Mouse (Mus musculus): ENCODE results near the gene Wwox. TPM values are rescaled to one million over a fixed set of nuclear protein-coding genes. Genes with fewer than 3 reads are reported as not detected.

Wwox gene
- polyA plus RNA-seq, 2 experiments = 2.5 to 2.6 TPM

GRCm38 (mm10) chr8:114775543-114775942, 336.1 kb downstream of the Wwox start:
- WGBS (ENCODE audit: insufficient replicate concordance) = 60% methylated on average over 8 of the region's 8 CpGs
- no peak overlapping the region for H3K4me3 ChIP-seq (ENCODE audit: insufficient read depth in 1 of 2, low read depth in 2 of 2, low read length in 2 of 2)
- H3K9ac ChIP-seq (replicated peaks) = no peak overlapping the region
- TF ChIP-seq EP300 (IDR thresholded peaks at IDR 0.05; ENCODE audit: low read depth) (no peak), CTCF (IDR thresholded peaks at IDR 0.05; ENCODE audit: low read depth) (no peak)
- peaks cover 0 to 21% of the 10 kb centered on the region in 2 experiments; a peak in 3 of 4 replicates for H3K4me1 ChIP-seq (replicated peaks; ENCODE audit: control insufficient read depth in 2 of 2, insufficient read depth in 2 of 2, low read length in 1 of 2)
- ATAC-seq (ENCODE audit: insufficient read depth) (no peak), DNase-seq (ENCODE audit: low read depth in 3 of 3, low spot score in 3 of 3) (no peak)
- H3K36me3 ChIP-seq (replicated peaks; ENCODE audit: control insufficient read depth, insufficient read depth, low read depth) = no peaks in the 10 kb centered on the region
- no peaks in the 10 kb centered on the region for H3K9me3 ChIP-seq (ENCODE audit: control insufficient read depth, low read length)
- no peak overlapping the region for H3K4me2 ChIP-seq (ENCODE audit: low read depth)
- no peaks in the 10 kb centered on the region for H3K27me3 ChIP-seq (ENCODE audit: control insufficient read depth, insufficient read depth, low read length)
- no peak overlapping the region for H3K27ac ChIP-seq

GRCm38 (mm10) chr8:114776696-114777095, 337.2 kb downstream of the Wwox start:
- no peak overlapping the region for H3K27ac ChIP-seq
- no peak for DNase-seq (ENCODE audit: low read depth in 3 of 3, low spot score in 3 of 3)
- H3K27me3 ChIP-seq (ENCODE audit: control insufficient read depth, insufficient read depth, low read length) = no peaks in the 10 kb centered on the region
- H3K4me2 ChIP-seq (ENCODE audit: low read depth) = no peak overlapping the region
- H3K36me3 ChIP-seq (replicated peaks; ENCODE audit: control insufficient read depth, insufficient read depth, low read depth) = no peaks in the 10 kb centered on the region
- no peak overlapping the region for H3K9ac ChIP-seq (replicated peaks)
- 77% methylated on average over 9 of the region's 9 CpGs for WGBS (ENCODE audit: insufficient replicate concordance)
- H3K9me3 ChIP-seq (ENCODE audit: control insufficient read depth, low read length) = no peaks in the 10 kb centered on the region
- ATAC-seq (ENCODE audit: insufficient read depth) = no peak
- no peak overlapping the region for H3K4me3 ChIP-seq (ENCODE audit: insufficient read depth in 1 of 2, low read depth in 2 of 2, low read length in 2 of 2)
- TF ChIP-seq EP300 (IDR thresholded peaks at IDR 0.05; ENCODE audit: low read depth) (no peak), CTCF (IDR thresholded peaks at IDR 0.05; ENCODE audit: low read depth) (no peak)
- H3K4me1 ChIP-seq (replicated peaks; ENCODE audit: control insufficient read depth in 2 of 2, insufficient read depth in 2 of 2, low read length in 1 of 2) = peaks cover 0 to 21% of the 10 kb centered on the region in 2 experiments; a peak in 3 of 4 replicates

GRCm38 (mm10) chr8:114777271-114777980, 338.0 kb downstream of the Wwox start:
- Histone ChIP-seq H3K4me1 (replicated peaks; ENCODE audit: control insufficient read depth in 2 of 2, insufficient read depth in 2 of 2, low read length in 1 of 2) (peaks cover 0 to 19% of the 10 kb centered on the region in 2 experiments; a peak in 3 of 4 replicates), H3K9me3 (ENCODE audit: control insufficient read depth, low read length) (no peaks in the 10 kb centered on the region), H3K9ac (replicated peaks) (no peak overlapping the region), H3K36me3 (replicated peaks; ENCODE audit: control insufficient read depth, insufficient read depth, low read depth) (no peaks in the 10 kb centered on the region), H3K27ac (no peak overlapping the region), H3K27me3 (ENCODE audit: control insufficient read depth, insufficient read depth, low read length) (no peaks in the 10 kb centered on the region), H3K4me2 (ENCODE audit: low read depth) (no peak overlapping the region), H3K4me3 (ENCODE audit: insufficient read depth in 1 of 2, low read depth in 2 of 2, low read length in 2 of 2) (no peak overlapping the region)
- 37% methylated on average over 10 of the region's 10 CpGs for WGBS (ENCODE audit: insufficient replicate concordance)
- peak; percentile 59; the same call in 1 of the 2 replicates for ATAC-seq (ENCODE audit: insufficient read depth)
- DNase-seq (ENCODE audit: low read depth in 3 of 3, low spot score in 3 of 3) = no peak
- no peak for TF ChIP-seq CTCF (IDR thresholded peaks at IDR 0.05; ENCODE audit: low read depth)
- TF ChIP-seq EP300 (IDR thresholded peaks at IDR 0.05; ENCODE audit: low read depth) = peak; percentile 26; the same call in 1 of the 2 replicates

GRCm38 (mm10) chr8:114779002-114779401, 339.5 kb downstream of the Wwox start:
- no peaks in the 10 kb centered on the region for H3K9me3 ChIP-seq (ENCODE audit: control insufficient read depth, low read length)
- no peaks in the 10 kb centered on the region for H3K27me3 ChIP-seq (ENCODE audit: control insufficient read depth, insufficient read depth, low read length)
- DNase-seq (ENCODE audit: low read depth in 3 of 3, low spot score in 3 of 3) (no peak), ATAC-seq (ENCODE audit: insufficient read depth) (peak; percentile 42; the same call in 1 of the 2 replicates)
- WGBS (ENCODE audit: insufficient replicate concordance) = 36% methylated on average over 9 of the region's 9 CpGs
- no peak overlapping the region for H3K27ac ChIP-seq
- peaks cover 0 to 15% of the 10 kb centered on the region in 2 experiments; a peak in 3 of 4 replicates for H3K4me1 ChIP-seq (replicated peaks; ENCODE audit: control insufficient read depth in 2 of 2, insufficient read depth in 2 of 2, low read length in 1 of 2)
- H3K4me2 ChIP-seq (ENCODE audit: low read depth) = no peak overlapping the region
- H3K9ac ChIP-seq (replicated peaks) = no peak overlapping the region
- TF ChIP-seq CTCF (IDR thresholded peaks at IDR 0.05; ENCODE audit: low read depth) (no peak), EP300 (IDR thresholded peaks at IDR 0.05; ENCODE audit: low read depth) (0 out of 2 replicates have a peak, but pooled peaks have one; percentile 10)
- no peaks in the 10 kb centered on the region for H3K36me3 ChIP-seq (replicated peaks; ENCODE audit: control insufficient read depth, insufficient read depth, low read depth)
- H3K4me3 ChIP-seq (ENCODE audit: insufficient read depth in 1 of 2, low read depth in 2 of 2, low read length in 2 of 2) = no peak overlapping the region

- no peak overlapping the region for H3K4me3 ChIP-seq (ENCODE audit: insufficient read depth in 1 of 2, low read depth in 2 of 2, low read length in 2 of 2)
- ATAC-seq (ENCODE audit: insufficient read depth) (no peak), DNase-seq (ENCODE audit: low read depth in 3 of 3, low spot score in 3 of 3) (no peak)
- H3K4me1 ChIP-seq (replicated peaks; ENCODE audit: control insufficient read depth in 2 of 2, insufficient read depth in 2 of 2, low read length in 1 of 2) = no peaks in the 10 kb centered on the region
- TF ChIP-seq CTCF (IDR thresholded peaks at IDR 0.05; ENCODE audit: low read depth) = no peak
- TF ChIP-seq EP300 (IDR thresholded peaks at IDR 0.05; ENCODE audit: low read depth) = no peak
- no peak overlapping the region for H3K4me2 ChIP-seq (ENCODE audit: low read depth)
- no peak overlapping the region for H3K27ac ChIP-seq
- H3K9ac ChIP-seq (replicated peaks) = no peak overlapping the region
- no peaks in the 10 kb centered on the region for H3K36me3 ChIP-seq (replicated peaks; ENCODE audit: control insufficient read depth, insufficient read depth, low read depth)
- H3K27me3 ChIP-seq (ENCODE audit: control insufficient read depth, insufficient read depth, low read length) = no peaks in the 10 kb centered on the region
- 77% methylated on average over 8 of the region's 8 CpGs for WGBS (ENCODE audit: insufficient replicate concordance)
- H3K9me3 ChIP-seq (ENCODE audit: control insufficient read depth, low read length) = no peaks in the 10 kb centered on the region
Measured at GRCm38 (mm10) chr8:114783321-114783720, 343.9 kb downstream of the Wwox start.

All from liver, embryonic 14.5 days (tissue).